Mouse (Mus musculus): ENCODE results near the gene Cers6. TPM values are rescaled to one million over a fixed set of nuclear protein-coding genes. Genes with fewer than 3 reads are reported as not detected.

Cers6 gene
- polyA plus RNA-seq, 1 experiment from 2014 or later: 34.6 TPM

- no peak overlapping the region for H3K27ac ChIP-seq (ENCODE audit: low read depth, low read length)
- H3K27me3 ChIP-seq (ENCODE audit: control insufficient read depth, insufficient read depth, low read length): no peaks in the 10 kb centered on the region
- no peak overlapping the region for H3K4me3 ChIP-seq (ENCODE audit: low read depth, low read length)
- no peaks in the 10 kb centered on the region for H3K9me3 ChIP-seq (ENCODE audit: control insufficient read depth, low read length)
- no peak overlapping the region for H3K4me2 ChIP-seq (ENCODE audit: low read depth, low read length, severe bottlenecking)
- no peak overlapping the region for H3K9ac ChIP-seq (ENCODE audit: low read length)
- DNase-seq (ENCODE audit: low spot score) (no peak), ATAC-seq (replicated peaks; ENCODE audit: low FRiP score) (no peak)
- WGBS: 88% methylated on average over 3 of the region's 3 CpGs
- H3K36me3 ChIP-seq (ENCODE audit: control insufficient read depth, insufficient read depth, low read length): no peaks in the 10 kb centered on the region
- H3K4me1 ChIP-seq (replicated peaks; ENCODE audit: control insufficient read depth, insufficient read depth, low read length): no peaks in the 10 kb centered on the region
Measured at GRCm38 (mm10) chr2:68906921-68907320, 45.7 kb downstream of the Cers6 start.

- Histone ChIP-seq H3K27ac (ENCODE audit: low read depth, low read length) (no peak overlapping the region), H3K9ac (ENCODE audit: low read length) (no peak overlapping the region), H3K36me3 (ENCODE audit: control insufficient read depth, insufficient read depth, low read length) (no peaks in the 10 kb centered on the region), H3K4me1 (replicated peaks; ENCODE audit: control insufficient read depth, insufficient read depth, low read length) (no peaks in the 10 kb centered on the region), H3K4me2 (ENCODE audit: low read depth, low read length, severe bottlenecking) (no peak overlapping the region), H3K9me3 (ENCODE audit: control insufficient read depth, low read length) (no peaks in the 10 kb centered on the region), H3K4me3 (ENCODE audit: low read depth, low read length) (no peak overlapping the region), H3K27me3 (ENCODE audit: control insufficient read depth, insufficient read depth, low read length) (no peaks in the 10 kb centered on the region)
- no peak for DNase-seq (ENCODE audit: low spot score)
- 90% methylated on average over 11 of the region's 11 CpGs for WGBS
- no peak for ATAC-seq (replicated peaks; ENCODE audit: low FRiP score)
Measured at GRCm38 (mm10) chr2:68907721-68908463, 46.7 kb downstream of the Cers6 start.

GRCm38 (mm10) chr2:68910727-68911126, 49.5 kb downstream of the Cers6 start:
- no peaks in the 10 kb centered on the region for H3K27me3 ChIP-seq (ENCODE audit: control insufficient read depth, insufficient read depth, low read length)
- H3K9me3 ChIP-seq (ENCODE audit: control insufficient read depth, low read length): no peaks in the 10 kb centered on the region
- no peak overlapping the region for H3K27ac ChIP-seq (ENCODE audit: low read depth, low read length)
- no peak overlapping the region for H3K4me2 ChIP-seq (ENCODE audit: low read depth, low read length, severe bottlenecking)
- no peaks in the 10 kb centered on the region for H3K36me3 ChIP-seq (ENCODE audit: control insufficient read depth, insufficient read depth, low read length)
- no peaks in the 10 kb centered on the region for H3K4me1 ChIP-seq (replicated peaks; ENCODE audit: control insufficient read depth, insufficient read depth, low read length)
- DNase-seq (ENCODE audit: low spot score): no peak
- no peak for ATAC-seq (replicated peaks; ENCODE audit: low FRiP score)
- whole genome bisulfite sequencing: 91% methylated on average over 7 of the region's 7 CpGs
- no peak overlapping the region for H3K4me3 ChIP-seq (ENCODE audit: low read depth, low read length)
- no peak overlapping the region for H3K9ac ChIP-seq (ENCODE audit: low read length)

- no peaks in the 10 kb centered on the region for H3K36me3 ChIP-seq (ENCODE audit: control insufficient read depth, insufficient read depth, low read length)
- ATAC-seq (replicated peaks; ENCODE audit: low FRiP score) (no peak), DNase-seq (ENCODE audit: low spot score) (no peak)
- WGBS: 91% methylated on average over 12 of the region's 12 CpGs
- no peak overlapping the region for H3K4me3 ChIP-seq (ENCODE audit: low read depth, low read length)
- H3K4me2 ChIP-seq (ENCODE audit: low read depth, low read length, severe bottlenecking): no peak overlapping the region
- H3K27me3 ChIP-seq (ENCODE audit: control insufficient read depth, insufficient read depth, low read length): no peaks in the 10 kb centered on the region
- no peak overlapping the region for H3K27ac ChIP-seq (ENCODE audit: low read depth, low read length)
- H3K4me1 ChIP-seq (replicated peaks; ENCODE audit: control insufficient read depth, insufficient read depth, low read length): no peaks in the 10 kb centered on the region
- no peak overlapping the region for H3K9ac ChIP-seq (ENCODE audit: low read length)
- H3K9me3 ChIP-seq (ENCODE audit: control insufficient read depth, low read length): no peaks in the 10 kb centered on the region
Measured at GRCm38 (mm10) chr2:68911587-68912483, 50.6 kb downstream of the Cers6 start.

GRCm38 (mm10) chr2:68915742-68916141, 54.5 kb downstream of the Cers6 start:
- no peak overlapping the region for H3K27ac ChIP-seq (ENCODE audit: low read depth, low read length)
- no peak overlapping the region for H3K4me2 ChIP-seq (ENCODE audit: low read depth, low read length, severe bottlenecking)
- H3K4me1 ChIP-seq (replicated peaks; ENCODE audit: control insufficient read depth, insufficient read depth, low read length): no peaks in the 10 kb centered on the region
- H3K9ac ChIP-seq (ENCODE audit: low read length): no peak overlapping the region
- no peaks in the 10 kb centered on the region for H3K9me3 ChIP-seq (ENCODE audit: control insufficient read depth, low read length)
- no peak for ATAC-seq (replicated peaks; ENCODE audit: low FRiP score)
- H3K36me3 ChIP-seq (ENCODE audit: control insufficient read depth, insufficient read depth, low read length): no peaks in the 10 kb centered on the region
- H3K4me3 ChIP-seq (ENCODE audit: low read depth, low read length): no peak overlapping the region
- H3K27me3 ChIP-seq (ENCODE audit: control insufficient read depth, insufficient read depth, low read length): no peaks in the 10 kb centered on the region
- DNase-seq (ENCODE audit: low spot score): no peak

- Histone ChIP-seq H3K9me3 (ENCODE audit: control insufficient read depth, low read length) (no peaks in the 10 kb centered on the region), H3K4me3 (ENCODE audit: low read depth, low read length) (no peak overlapping the region), H3K36me3 (ENCODE audit: control insufficient read depth, insufficient read depth, low read length) (no peaks in the 10 kb centered on the region), H3K4me2 (ENCODE audit: low read depth, low read length, severe bottlenecking) (no peak overlapping the region), H3K27me3 (ENCODE audit: control insufficient read depth, insufficient read depth, low read length) (no peaks in the 10 kb centered on the region), H3K9ac (ENCODE audit: low read length) (no peak overlapping the region), H3K27ac (ENCODE audit: low read depth, low read length) (no peak overlapping the region), H3K4me1 (replicated peaks; ENCODE audit: control insufficient read depth, insufficient read depth, low read length) (no peaks in the 10 kb centered on the region)
- ATAC-seq (replicated peaks; ENCODE audit: low FRiP score) (no peak), DNase-seq (ENCODE audit: low spot score) (no peak)
- WGBS: 90% methylated on average over 3 of the region's 3 CpGs
Measured at GRCm38 (mm10) chr2:68916299-68916698, 55.1 kb downstream of the Cers6 start.

GRCm38 (mm10) chr2:68917010-68917409, 55.8 kb downstream of the Cers6 start:
- H3K9ac ChIP-seq (ENCODE audit: low read length): no peak overlapping the region
- no peak overlapping the region for H3K27ac ChIP-seq (ENCODE audit: low read depth, low read length)
- H3K4me3 ChIP-seq (ENCODE audit: low read depth, low read length): no peak overlapping the region
- DNase-seq (ENCODE audit: low spot score): no peak
- no peaks in the 10 kb centered on the region for H3K4me1 ChIP-seq (replicated peaks; ENCODE audit: control insufficient read depth, insufficient read depth, low read length)
- no peak overlapping the region for H3K4me2 ChIP-seq (ENCODE audit: low read depth, low read length, severe bottlenecking)
- H3K36me3 ChIP-seq (ENCODE audit: control insufficient read depth, insufficient read depth, low read length): no peaks in the 10 kb centered on the region
- H3K9me3 ChIP-seq (ENCODE audit: control insufficient read depth, low read length): no peaks in the 10 kb centered on the region
- no peaks in the 10 kb centered on the region for H3K27me3 ChIP-seq (ENCODE audit: control insufficient read depth, insufficient read depth, low read length)
- no peak for ATAC-seq (replicated peaks; ENCODE audit: low FRiP score)

GRCm38 (mm10) chr2:68917524-68917923, 56.3 kb downstream of the Cers6 start:
- Histone ChIP-seq H3K27me3 (ENCODE audit: control insufficient read depth, insufficient read depth, low read length) (no peaks in the 10 kb centered on the region), H3K4me1 (replicated peaks; ENCODE audit: control insufficient read depth, insufficient read depth, low read length) (no peaks in the 10 kb centered on the region), H3K36me3 (ENCODE audit: control insufficient read depth, insufficient read depth, low read length) (no peaks in the 10 kb centered on the region), H3K27ac (ENCODE audit: low read depth, low read length) (no peak overlapping the region), H3K9me3 (ENCODE audit: control insufficient read depth, low read length) (no peaks in the 10 kb centered on the region), H3K4me2 (ENCODE audit: low read depth, low read length, severe bottlenecking) (no peak overlapping the region), H3K9ac (ENCODE audit: low read length) (no peak overlapping the region), H3K4me3 (ENCODE audit: low read depth, low read length) (no peak overlapping the region)
- no peak for ATAC-seq (replicated peaks; ENCODE audit: low FRiP score)
- WGBS: 85% methylated on average over 4 of the region's 4 CpGs
- no peak for DNase-seq (ENCODE audit: low spot score)

Data from forebrain, embryonic 11.5 days (tissue).